Mouse (Mus musculus) thymus, postnatal 14 days (tissue): ENCODE measurements around the gene Sgca.
"Not testable (repeated sequence)": the region's sequence is repeated elsewhere in the genome, so short reads cannot be mapped to it uniquely, and the experiment has no call there.

Source experiments
- DNase-seq: peaks from one replicate; pipeline ENCODE4 v3.0.0; 2021

Sgca gene

GRCm38 (mm10) chr11:94986435-94986834 is 10.3 kb upstream of the Sgca start:
- DNase-seq: peak; percentile 60

DNA sequence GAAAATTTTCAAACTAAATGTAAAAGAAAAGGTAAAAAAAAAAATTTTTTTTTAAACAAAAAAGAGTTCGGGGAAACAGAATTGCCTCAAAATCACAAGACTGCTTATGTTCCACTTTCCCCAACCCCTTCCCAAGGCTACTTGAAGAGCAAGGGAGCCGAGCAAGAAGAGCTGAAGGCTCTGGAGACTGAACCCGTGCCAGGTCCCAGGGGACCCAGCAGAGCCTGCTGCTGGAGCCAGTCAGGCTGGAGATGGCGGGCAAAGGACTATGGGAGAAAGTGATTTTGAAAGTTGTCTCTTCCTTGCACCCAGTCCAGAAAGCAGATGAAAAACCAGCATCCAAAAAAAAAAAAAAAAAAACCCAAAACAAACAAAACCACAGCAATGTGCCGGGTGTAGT is 9.7 kb upstream of the Sgca start:
- DNase-seq: no peak

GRCm38 (mm10) chr11:94985140-94985539 is 9.0 kb upstream of the Sgca start:
- DNase-seq: peak; percentile 26

GRCm38 (mm10) chr11:94979462-94980179 is 3.5 kb upstream of the Sgca start:
- peak; percentile 10 for DNase-seq

- peak; percentile 95 for DNase-seq
These were observed 2.8 kb upstream of the Sgca start for GRCm38 (mm10) chr11:94978947-94979346.

- DNase-seq: peak; percentile 24
These were observed 2.2 kb upstream of the Sgca start for GRCm38 (mm10) chr11:94978178-94978915.

- DNase-seq: no peak
These were observed 1.2 kb downstream of the Sgca start for GRCm38 (mm10) chr11:94974951-94975350.

GRCm38 (mm10) chr11:94973313-94973712 is 2.8 kb downstream of the Sgca start:
- DNase-seq: no peak

DNA sequence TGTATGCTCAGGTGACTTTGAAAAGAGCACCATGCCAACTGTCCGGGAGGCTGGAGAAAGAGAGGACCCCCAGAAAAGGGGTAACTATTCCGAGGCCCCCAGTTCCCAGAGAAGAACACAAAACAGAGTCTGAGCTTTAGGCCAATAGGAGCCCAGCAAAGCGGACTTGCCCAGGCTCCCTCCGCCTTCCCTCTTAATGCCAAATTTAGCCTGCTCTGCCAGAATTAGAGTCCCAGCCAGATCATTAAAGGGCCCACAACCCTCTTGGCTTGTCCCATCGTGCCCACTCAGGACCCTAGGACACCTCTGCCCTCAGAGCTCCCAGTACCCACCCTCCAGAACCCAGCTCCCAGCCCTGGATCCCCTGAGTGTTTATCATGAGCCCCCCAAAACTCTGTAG is 3.2 kb downstream of the Sgca start:
- no peak for DNase-seq

GRCm38 (mm10) chr11:94971895-94972615 is 4.1 kb downstream of the Sgca start:
- no peak for DNase-seq

DNA sequence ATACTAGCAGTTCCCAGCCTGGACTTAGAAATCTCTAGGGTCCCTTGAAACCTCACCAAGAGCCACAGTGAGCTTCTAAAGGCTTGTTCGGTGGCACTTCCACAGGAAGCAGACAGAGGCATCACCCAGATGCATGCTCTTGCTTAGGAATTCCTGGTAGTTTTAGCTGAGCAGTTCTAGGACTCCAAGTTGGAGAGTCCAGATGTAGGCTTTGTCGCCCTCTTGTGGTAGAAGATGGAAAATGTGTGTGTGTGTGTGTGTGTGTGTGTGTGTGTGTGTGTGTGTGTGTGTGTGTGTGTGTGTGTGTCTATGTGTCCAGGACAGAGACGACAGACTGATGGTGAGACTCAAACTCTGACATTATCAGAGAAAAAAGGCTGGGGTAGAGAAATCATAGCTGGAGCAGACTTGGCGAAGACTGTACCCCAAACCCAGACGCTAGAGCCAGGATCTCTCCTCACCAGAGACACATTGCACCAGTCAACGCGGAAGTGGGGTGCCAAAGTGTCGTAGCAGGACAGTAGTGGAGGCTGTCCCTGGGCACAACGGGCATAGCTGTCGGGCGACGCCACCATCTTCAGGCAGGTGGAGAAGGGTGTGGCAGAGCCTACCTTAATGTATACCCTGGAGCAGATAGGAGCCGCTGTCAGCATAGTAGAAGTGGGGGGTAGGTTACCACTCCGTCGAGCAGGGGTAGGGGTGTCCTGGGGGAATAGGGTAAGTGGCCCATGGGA is 5.8 kb downstream of the Sgca start:
- peak; percentile 61 for DNase-seq

GRCm38 (mm10) chr11:94969709-94970108 is 6.4 kb downstream of the Sgca start:
- not testable (repeated sequence) for DNase-seq

DNA sequence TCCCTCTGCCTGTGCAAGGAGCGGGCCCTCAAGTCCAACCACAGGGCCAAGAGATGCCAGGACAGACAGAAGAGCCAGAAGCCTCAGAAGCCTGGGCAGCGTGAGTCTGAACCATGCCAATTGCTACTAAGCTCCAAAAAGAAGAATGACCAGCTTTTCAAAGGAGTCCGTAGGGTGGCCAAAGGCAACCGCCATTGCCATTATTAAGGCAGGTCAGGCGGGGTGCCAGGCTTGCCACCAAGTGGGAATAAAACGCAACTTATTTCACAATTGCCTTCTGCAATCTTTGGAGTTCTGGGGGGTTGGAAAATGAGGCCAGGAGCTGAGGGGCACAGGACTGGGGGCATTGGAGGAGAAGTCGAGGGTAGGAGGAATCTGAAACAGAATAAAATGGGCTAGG is 7.9 kb downstream of the Sgca start:
- no peak for DNase-seq

- DNase-seq: no peak
These were observed 8.7 kb downstream of the Sgca start, which contains the start of gene Hils1 for GRCm38 (mm10) chr11:94967419-94967818. TSS of gene Hils1 (plus strand) at chr11:94967593.

DNA sequence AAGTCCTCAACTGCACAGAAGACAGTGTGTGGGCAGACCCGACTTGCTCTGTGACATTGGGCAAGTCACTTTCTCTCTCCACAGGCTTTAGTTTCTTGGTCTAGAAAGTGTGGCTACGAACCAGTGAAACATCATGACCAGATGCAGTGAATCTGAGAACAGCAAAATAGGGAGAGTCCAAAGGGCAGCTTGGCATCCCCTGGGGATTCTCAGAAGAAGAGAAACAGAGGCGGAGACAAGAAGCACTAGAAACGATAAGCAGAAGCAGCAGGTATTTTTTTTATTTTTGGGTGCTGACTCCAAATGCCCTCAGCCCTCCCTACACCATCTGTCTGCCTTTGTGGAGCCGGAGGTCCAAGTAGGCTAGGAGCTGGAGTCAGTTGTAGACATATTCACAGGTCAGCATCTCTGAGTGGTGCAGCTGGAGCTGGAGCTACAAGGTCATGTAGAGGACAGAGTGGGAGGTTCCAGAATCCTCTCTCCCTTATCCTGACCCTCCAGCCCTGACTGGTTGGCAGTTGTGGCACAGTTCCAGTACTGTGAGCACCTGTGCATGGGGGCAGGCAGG is 13.5 kb downstream of the Sgca start:
- no peak for DNase-seq

GRCm38 (mm10) chr11:94958065-94958858 is 17.9 kb downstream of the Sgca start:
- DNase-seq: no peak

GRCm38 (mm10) chr11:94957693-94958064 is 18.4 kb downstream of the Sgca start:
- DNase-seq: no peak

DNA sequence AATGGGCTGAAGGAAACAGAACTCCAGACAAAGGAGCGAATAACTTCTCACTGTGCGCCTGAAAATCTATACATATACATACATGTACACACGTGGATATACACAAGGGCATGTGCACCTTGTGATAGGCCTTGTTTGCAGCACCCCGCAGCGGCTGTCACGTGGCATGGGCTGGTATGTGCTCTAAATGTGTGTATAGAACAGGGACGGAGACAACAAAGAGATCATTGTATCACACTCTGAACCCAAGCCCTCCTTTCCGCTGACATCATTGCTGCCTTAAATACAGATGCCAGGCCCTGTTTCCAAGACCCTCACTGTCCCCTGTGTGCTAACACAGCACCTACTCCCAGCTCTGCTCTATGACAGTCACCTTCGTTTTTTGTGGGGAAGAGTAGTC is 21.0 kb downstream of the Sgca start:
- no peak for DNase-seq

GRCm38 (mm10) chr11:94952169-94952568 is 24.0 kb downstream of the Sgca start:
- no peak for DNase-seq

DNA sequence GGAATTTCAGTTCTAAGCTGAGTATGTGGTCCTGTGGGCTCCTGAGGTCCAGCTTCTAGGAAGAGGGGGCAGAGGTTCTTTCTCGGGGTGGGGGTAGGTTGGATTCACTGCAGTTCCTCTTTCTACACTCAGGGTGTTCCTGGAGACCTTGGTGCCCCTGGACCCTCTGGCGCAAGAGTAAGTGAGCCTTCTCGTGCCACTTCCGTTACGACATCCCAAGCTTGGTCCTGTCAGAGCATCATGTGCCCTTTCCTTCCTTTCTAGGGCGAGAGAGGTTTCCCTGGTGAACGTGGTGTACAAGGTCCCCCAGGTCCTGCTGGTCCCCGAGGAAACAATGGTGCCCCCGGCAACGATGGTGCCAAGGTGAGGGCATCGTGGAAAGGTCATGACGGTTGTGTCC is 30.9 kb downstream of the Sgca start:
- DNase-seq: no peak

DNA sequence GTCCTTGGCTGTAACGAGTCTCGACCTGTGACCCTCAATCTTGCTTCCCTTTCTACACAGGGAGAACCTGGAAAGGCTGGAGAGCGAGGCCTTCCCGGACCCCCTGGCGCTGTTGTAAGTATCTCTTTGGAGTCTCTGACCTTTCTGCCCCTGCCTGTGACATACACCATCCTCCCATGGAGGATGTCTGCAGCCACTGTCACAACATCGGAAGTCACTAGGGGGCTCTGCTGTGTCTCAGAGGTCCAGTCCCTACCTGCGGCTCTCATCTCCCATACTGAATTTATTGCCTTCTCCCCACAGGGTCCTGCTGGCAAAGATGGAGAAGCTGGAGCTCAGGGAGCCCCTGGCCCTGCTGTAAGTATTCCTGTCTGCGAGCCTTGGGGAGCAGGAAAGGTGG is 31.8 kb downstream of the Sgca start:
- DNase-seq: peak; percentile 38

DNA sequence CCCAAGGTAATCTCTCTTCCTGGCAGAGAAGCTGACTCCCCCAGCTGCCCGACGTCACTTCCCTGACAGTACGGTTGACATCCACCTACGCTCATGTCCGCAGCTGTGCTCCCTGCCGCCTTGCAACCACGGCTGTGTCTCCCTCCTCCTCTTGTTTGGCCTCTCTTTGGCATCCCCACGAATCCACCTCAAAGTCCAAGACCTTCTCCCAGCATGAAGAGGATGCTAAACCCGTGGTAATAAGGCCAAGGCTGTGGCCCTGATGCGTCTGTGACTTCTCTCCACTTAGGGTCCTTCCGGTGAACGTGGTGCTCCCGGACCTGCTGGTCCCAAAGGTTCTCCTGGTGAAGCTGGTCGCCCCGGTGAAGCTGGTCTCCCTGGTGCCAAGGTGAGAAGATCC is 33.1 kb downstream of the Sgca start:
- no peak for DNase-seq
